Mouse (Mus musculus): ENCODE measurements around the gene Add3.

The Add3 gene

DNA sequence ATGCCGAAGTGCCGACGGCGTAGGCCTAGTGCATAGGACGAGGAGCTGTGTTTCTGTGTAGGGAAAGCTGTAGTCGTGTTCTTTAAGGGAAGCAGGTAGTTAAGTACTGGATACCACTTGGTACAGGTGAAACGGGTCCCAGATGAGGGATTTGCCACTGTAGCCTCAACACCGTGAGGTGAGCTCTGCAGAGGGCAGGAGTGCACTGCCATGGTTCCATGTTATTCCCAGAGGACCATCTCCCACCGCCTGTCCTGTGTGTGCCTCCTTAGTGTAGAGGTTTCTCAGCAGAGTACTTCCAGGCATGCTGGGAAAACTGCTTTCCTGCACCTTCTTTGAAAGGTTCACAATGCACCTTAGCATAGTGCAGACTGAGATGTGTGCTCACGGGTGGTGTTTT is 26.1 kb downstream of the Add3 start:
- no peak for DNase-seq

DNA sequence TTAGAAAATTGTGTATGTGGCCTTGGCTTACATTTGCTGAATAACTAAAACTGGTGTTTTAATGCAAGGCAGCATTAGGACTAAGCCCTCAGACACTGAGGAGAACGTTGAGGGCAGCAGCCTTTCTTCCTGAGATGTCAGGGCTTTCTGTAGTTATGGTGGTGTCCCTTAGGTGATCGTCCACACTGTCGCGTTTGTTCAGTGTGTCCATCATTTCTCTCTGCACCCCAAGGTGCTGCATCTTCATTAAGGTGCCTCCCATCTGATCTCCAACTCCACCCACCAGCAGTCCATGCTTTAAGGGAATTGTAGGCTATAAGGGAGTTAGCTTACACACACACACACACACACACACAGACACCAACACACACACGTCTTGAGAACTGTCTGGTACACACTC is 28.3 kb downstream of the Add3 start:
- DNase-seq: no peak

DNA sequence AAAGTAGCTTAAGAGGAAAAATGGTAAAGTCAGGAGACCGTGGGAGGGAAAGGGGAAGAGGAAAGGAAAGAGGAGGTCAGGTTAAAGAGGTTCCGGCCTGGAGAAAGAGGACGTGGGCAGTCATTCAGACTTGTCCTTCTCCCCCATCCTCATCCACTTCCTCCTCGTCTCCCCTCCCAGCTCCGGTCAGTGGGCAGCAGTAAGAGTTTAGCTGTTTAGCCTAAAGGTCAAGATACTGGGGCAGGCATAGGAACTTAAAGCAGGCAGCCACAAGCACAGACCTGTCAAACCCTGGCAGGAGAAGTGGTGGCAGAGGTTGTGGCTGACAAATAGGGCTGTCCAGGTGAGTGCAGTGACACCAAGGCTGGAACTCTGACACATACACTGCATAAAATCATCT is 30.4 kb downstream of the Add3 start:
- DNase-seq: no peak

DNA sequence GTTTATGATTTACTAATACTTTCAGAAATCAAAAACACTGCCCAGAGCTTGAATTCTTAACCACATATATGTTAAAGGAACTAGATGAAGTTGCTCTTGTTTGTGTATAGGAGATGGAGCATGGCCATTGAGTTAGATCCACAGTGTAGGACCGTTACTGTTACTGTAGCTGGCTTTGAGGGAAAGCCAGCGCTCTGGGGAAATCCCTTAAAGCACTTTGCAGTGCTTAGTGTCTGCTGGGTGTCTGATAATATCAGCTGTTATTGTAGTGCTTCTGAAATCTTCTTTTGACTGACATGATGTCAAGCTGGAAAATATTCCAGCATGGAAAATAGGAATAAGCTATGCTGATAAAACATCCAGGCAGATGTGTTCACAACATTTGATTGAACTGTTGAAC is 33.8 kb downstream of the Add3 start:
- DNase-seq: no peak

DNA sequence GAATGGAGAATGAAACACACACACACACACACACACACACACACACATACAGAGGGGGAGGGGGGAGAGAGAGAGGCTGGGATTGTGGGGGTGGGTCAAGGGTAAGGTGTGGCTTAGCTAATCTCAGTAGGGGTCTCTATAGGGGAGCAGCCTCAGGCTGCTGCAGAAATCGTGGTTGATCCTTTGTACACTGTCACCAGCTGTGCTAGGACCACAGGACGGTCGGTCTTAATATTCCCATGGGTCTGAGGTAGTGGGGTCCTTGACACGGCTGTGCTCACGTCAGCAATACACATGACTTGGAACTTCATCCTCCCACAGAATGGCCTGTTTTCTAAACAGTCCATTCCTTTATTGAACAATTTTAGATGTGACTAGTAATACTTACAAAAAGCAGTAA is 35.3 kb downstream of the Add3 start:
- DNase-seq: no peak

DNA sequence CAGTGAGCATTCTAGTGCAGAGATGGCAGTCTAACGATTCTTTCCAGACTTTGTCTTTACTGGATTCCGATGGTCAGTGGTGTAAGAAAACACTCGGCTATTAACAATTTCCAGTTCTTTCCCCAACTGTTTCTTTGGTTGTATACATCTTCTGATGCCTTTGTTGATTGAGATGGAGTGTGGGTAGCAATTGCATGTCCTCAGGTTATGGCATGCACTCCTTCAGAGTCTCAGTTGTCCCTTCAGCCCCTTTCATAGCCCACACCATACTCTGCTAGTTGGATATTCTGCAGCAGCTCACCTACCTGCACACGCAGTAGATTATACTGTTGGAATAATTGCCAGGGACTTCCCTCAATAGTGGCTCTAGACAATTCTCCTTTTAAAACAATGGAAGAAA is 36.3 kb downstream of the Add3 start:
- no peak for DNase-seq

DNA sequence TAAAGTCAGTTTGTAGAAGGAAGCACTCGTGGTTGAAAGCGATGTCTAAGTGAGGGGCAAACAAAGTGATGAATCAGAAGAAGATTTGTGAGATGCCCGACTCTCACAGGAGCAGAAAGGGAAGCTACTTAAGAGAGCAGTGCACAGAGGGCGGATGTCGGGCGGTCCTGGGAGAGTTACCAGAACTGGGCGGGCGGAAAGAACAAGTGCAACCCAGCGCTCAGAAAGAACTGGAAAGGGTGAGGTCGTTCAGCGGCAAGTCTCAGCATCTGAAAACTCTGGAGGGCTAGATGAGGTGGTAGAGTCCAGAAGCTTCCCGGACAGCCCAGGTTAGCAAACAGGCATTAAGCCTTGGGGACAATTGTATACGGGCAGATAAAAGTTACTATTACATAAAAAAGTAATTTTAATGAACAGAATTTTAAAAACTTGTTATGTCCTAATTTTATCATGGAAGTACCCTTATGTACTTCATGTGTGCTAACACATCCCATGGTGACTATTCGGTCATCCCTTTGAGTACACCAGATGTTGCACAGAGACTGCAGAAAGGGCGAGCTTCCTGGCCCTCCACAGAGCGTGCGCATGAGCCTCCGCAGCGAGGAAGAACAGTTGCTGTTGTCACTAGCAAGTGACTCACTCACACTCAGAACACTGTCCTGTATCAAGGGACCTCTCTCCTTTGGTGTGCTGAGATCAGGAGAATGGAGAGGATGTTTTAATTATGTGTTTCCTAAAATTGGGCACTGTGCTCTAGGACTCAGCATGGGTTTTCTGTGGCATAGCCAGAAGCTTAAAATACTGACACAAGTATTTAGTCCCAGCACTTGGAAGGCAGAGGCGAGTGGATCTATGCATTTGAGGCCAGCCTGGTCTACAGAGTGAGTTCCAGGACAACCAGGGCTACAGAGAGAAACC is 38.6 kb downstream of the Add3 start:
- no peak for DNase-seq

DNA sequence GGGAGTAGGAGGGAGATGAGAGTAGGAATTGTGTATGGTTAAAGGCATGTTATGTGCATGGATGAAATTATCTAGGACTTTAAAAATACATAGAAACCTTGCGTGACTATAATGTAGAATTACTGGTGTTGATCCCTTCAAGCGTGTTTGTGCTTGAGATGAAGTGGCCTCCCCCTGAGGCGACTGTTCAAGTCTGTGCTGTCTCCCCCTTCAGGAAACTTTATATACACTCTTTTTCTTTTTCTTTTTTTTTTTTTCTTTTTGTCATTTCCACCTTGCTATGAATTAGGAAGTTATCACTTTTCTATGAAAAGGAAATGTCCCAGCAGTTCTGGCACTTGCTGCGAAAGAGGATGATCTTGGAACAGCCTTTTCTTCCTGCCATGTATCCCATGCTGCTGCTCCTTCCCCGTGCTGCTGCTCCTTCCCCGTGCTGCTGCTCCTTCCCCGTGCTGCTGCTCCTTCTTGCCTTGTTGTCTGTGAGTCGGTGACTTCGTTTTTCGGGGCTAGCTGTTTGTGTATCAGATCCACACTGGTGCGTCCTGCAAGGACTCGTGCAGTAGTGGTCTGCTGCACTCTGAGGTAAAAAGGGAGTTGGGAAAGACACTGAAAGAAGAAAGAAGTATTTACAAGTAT is 40.0 kb downstream of the Add3 start:
- no peak for DNase-seq

DNA sequence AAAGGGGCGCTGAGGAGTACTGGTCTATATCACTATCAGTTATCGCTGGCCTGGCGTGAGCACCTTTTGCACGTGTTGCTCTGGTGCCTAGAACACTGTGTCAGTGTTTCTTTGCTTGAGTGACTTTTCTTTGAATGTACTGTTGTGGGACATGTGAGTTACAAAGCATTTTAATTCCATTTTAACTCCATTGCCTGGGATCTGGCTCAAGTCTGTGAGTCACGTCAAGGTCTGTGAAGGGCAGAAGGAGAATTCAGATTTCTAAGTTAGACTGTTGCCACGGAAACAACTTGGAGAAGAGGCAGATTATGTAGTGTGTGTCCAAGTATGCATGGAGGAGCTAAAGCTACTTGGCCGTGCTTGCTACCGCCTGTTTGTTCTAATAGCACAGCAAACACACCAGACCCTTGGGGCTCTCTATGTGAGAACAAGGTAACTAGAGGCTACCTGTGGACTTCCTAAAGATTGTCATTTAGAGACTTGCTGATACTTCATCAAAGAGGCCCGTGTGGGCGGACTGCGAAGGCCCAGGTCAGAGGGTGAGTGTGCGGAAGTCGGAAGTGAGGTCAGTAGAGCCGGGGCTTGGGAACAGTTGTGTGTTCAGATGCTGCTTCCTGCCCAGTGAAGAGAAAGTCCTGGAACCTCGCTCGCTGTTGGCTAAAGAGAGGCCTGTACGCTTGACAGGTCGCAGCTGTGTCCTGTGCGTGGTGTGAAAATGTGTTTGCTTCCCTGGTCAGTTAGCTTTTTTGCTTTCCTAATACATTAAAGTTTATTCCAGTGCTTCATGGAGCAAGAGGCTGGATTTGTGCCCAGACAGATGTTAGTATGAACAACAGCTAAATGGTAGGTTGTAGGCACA is 41.0 kb downstream of the Add3 start:
- DNase-seq: peak; percentile 62 to 70

DNA sequence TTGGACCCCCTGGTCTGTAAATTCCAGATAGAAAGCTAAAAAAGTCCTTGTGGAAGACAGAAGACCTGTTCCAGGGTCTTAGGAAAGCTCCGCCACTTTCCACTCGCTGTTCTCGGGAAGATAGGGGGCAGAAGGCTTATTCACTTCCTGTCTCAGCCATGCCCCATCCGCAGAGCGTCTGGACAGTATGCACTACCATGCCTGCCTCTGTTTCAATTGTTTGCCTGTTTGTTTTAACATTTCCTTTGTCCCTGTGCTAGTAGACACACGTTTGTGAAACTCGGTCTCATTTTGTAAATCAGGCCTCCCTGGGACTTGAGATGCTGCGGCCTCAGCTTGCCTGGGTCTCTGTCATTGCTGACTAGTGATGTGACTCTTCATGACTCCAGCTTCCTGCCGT is 43.4 kb downstream of the Add3 start:
- no peak for DNase-seq

DNA sequence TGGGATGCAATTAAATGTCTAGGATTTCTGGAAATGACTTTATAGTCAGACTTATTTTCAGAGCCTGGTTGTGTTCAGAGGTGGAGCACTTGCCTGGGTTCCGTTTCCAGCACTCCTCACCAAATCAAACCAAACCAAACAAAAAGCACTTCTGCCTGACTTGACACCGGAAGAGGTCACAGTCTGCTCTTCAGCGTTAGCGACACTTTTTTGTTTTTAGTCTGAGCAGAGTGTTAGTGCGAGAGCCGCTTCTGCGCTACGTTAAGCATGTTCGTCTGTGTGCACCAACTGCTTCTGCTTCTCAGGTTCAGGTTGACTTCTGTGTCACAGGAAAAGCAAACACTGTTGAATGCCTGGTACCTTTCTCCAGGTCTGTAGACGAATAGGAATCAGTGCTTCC is 44.0 kb downstream of the Add3 start:
- DNase-seq: no peak

DNA sequence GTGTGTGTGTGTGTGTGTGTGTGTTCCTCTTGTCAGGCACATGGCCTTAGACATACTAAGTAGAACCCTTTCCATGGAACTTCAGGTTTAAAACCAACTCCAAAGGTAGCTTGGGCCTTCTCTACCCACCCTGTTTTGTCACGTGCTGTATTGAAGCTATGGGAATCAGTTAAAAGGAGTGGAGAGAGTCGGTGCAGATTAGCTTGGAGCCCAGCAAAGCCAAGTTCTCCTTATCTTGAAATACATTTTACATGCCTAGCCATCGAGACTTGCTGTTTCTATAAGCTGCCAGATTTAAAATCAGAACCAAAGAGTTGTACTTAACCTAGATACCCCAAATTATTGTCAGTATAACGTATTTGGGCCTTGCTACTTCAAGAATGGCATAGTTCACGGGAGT is 44.7 kb downstream of the Add3 start:
- DNase-seq: no peak

DNA sequence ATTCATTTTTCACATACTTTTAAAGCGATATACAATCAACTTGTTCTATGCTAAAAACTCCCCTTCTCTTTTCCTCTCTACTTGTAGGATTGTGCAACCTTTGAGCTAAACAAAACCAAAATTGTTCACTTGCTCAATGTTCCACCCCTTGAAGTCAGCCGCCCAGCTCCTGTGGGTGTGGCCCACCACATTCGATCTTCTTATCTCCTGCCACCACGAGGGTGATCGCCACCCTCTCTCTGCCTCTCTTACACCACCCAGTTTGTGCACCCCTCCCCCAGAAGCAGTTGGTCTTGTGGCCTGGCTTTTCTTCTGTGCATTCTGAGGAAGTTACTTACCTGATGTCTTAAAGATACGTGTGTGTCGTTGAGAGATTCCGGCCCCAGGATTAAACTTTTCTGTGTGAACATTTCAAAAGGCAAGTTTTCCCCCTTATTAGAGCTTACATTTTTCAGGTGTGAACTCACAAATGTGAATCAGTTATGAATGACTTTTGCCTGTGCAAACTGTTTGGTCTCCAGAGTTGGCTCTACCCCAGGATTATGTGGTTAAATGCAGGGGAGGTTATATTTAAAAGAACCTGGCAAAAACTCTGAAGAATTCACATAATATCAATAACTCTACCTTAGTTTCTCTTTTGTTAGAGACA is 45.4 kb downstream of the Add3 start:
- no peak for DNase-seq

DNA sequence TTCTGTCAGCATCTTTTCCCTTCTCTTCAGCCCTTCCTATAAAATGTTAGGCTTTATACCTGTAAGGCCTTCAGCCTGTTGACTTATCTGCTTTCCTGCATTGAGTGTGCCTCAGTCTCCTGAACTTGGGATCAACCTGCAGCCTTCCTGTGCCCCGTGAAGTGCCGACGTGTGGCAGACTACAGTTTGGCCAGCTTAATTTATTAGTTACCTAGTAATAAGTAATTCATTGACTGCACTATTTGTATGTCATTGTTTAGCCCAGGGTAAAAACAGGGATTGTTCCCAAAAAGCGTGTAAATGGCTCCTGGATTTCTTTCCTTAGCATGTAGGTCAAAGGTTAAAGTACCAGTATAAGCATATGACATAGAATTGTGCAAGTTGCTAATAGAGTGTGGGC is 46.2 kb downstream of the Add3 start:
- peak; percentile 40 to 47 for DNase-seq

DNA sequence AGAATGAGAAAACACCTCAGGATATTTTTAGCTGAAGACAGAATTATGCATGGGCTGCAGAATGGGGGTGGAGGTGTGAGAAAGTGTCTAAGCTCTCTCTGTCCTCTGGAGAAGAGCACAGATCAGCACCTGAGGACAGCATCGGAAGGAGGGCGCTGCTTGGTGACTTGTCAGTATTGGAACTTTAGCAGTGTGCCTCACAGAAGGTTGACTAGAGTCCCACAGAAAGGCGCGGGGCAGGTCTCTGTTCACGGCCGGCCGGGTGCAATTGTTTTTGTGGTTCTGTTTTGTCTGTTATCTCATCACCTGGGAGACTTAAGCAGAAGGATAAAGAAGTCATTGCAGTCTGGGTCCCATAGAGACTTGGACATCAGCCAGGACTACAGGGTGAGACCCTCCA is 47.3 kb downstream of the Add3 start:
- no peak for DNase-seq

DNA sequence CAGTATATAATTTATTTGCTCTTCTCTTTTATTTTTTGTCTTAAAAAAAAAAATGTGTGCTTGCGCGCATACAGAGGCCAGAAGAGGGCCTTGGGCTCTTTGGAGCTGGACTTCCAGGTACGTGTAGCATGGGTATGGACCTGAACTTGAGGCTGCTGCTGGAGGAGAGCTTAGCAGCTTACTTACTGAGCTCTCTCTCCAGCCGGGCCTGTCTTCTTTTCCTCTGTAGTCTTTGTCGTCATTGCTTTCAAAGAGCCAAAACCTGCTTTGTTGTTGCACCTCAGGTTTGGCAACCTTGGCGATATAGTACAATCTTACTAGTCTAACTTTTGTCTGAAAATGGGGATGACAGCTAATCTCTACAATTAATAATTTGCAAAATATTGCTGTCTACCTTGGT is 47.9 kb downstream of the Add3 start:
- no peak for DNase-seq

DNA sequence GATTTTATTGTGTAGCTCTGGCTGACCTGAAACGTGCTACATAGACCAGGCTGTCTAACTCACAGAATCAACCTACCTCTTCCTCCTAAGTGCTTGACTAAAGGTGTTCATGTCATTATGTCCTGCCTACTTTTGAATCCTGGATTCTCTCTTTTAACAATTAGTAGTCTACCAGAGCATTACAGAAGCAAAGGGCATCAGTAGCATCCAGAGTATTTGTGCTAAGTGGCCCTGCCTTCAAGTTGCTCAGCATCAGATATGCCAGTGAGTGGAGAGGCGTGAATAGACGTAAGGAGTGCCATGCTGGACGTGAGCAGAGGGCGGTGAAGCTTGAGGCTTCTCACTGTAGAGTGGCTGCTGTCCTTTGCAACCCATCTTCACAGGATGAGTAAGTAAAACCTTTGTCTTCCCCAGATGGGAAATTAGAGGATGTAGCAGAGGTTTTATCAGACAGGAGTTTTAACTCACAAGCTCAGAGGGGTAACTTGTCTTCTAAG is 48.5 kb downstream of the Add3 start:
- DNase-seq: no peak

DNA sequence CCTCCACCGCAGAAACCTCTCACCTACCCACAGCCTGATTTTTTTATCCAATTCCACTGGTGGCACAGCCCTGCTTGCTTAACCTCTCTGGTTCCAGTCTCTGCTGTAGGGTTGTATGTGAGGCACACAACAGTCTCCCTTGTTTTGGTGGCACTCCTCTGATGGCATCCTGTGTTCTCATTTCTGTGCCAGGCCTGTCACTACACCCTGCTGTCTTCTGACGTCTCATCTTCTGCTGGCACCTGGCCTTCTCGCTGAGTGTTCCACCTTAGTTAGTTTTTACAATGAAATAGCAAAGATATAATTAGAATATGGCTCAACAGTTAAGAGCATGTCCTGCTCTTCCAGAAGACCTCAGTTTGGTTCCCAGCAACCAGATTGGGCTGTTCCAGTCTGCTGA is 49.5 kb downstream of the Add3 start:
- DNase-seq: no peak

DNA sequence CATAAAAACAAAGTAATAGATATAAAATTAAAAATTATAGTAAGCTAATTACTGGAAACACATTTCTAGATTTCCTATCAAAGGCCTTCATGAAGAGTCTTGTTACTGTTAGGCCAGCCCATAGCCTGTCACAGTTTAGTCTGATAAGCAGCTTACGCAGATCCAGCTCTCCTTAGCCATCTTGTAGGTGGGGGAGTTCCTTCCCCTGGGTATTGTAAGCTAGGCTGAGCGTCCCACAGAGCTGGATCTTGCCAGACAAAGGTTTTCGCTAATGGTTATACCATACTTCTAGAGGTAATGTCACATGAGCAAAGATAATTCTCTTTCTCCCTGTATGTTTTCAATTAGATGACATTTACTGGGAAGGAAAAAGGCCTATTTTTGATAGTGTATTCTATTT is 50.0 kb downstream of the Add3 start:
- no peak for DNase-seq

DNA sequence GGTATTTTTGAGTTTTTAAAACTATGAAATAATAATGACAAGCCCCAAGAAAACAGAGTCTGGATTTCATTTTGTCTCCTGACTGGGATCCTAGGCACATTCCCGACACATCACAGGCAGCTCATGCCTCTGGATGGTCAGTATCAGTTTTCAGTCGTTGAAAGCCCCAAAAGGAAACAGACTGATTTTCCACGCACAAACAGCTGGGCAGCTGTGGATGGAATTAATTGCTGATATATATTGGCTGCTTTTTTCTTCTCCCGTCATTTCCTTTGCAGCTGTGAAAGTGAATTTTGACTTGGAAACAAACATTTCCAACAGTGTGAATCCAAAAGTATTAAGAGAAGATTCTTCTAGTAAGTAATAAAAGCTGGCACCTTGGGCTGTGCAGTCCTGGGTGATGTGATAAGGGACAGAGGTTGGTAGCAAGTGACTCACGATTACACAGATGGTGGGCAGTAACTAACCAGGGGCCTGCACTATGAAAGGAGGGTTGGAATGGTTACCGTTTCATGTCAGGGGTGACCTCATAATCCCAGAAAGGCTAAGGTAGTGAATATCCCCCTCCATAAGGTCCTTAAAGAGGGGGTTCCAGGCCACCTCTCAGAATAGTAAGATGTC is 51.7 kb downstream of the Add3 start:
- no peak for DNase-seq

DNA sequence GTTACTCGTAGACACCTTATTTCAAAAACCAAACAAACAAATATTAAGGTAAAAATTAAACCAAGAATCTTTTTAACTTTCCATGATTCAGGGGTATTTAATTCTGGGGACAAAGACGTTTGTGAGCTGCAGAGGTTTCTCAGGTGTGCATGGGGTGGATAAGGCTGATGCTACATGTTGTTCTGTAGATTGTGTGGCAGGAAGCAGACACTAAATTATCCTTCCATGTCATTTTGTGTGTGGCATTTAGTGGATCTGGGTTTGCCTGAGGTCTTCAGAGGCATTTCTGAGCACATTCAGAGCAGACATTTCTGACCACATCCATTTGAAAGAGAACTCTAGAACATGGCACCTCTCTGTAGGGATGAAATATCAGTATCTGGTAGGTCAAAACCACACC is 52.9 kb downstream of the Add3 start:
- no peak for DNase-seq

DNA sequence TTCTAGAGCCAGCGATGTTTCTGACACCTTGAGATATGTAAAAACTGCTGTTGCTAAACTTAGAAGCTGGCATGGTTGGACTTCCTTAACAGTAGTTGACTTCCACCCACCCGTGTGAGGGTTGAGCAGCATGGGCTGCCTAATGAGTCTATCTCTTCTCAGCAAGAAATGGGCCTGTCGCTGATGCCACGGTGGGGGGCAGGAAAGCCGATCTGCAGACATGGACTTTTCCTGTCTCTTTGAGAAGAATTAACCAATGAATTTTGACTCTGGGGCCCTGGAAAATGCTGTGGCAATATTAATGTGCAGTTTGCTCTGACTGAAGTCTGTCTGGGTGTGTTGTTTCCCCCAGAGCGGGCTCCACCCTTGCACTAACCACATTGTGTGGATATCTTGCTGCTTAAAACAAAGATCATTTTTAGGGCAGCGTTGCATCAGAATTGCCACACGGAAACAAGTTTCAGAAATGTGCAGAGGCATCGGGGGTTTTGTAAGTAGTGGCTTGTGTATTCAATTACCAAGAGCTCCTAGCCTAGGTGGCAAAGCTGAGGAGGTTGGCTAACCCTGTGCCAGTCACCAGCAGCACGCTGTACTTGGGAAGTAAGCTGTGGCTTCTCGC is 53.8 kb downstream of the Add3 start:
- no peak for DNase-seq
